Mouse (Mus musculus) midbrain, embryonic 11.5 days (tissue): ENCODE results near the gene Rpl22. TPM values are rescaled to one million over a fixed set of nuclear protein-coding genes. Genes with fewer than 3 reads are reported as not detected.

Experiments used
- ATAC-seq: fragments of 200-750 bp; cut with Nextera tagmentation; 2 replicates; pipeline ENCODE4 v1.8.0; 2017; ENCODE audit warnings: moderate TSS enrichment, moderate library complexity; ENCODE audit not compliant: low FRiP score
- DNase-seq: peaks from one replicate; pipeline ENCODE4 v3.0.0; 2015; ENCODE audit warnings: low spot score; ENCODE audit errors: missing footprints
- H3K27ac ChIP-seq: fragments of 300-500 bp; sonication (generic); 2 replicates; pipeline ENCODE4 v1.5.1; 2014; ENCODE audit warnings: low read depth, low read length
- H3K27me3 ChIP-seq: fragments of 300-500 bp; sonication (generic); 2 replicates; pipeline ENCODE4 v1.6.1; 2014; ENCODE audit warnings: mild to moderate bottlenecking, low read length, moderate library complexity, mixed read lengths; ENCODE audit not compliant: control insufficient read depth, insufficient read depth
- H3K36me3 ChIP-seq: fragments of 300-500 bp; sonication (generic); 2 replicates; pipeline ENCODE4 v1.6.1; 2014; ENCODE audit warnings: mild to moderate bottlenecking, low read length, moderate library complexity, mixed read lengths; ENCODE audit not compliant: control insufficient read depth, insufficient read depth
- H3K4me1 ChIP-seq: fragments of 300-500 bp; sonication (generic); 2 replicates; pipeline ENCODE4 v1.6.1; 2014; ENCODE audit warnings: low read length; ENCODE audit not compliant: control insufficient read depth, insufficient read depth
- H3K4me2 ChIP-seq: fragments of 300-500 bp; sonication (generic); 2 replicates; pipeline ENCODE4 v1.6.1; 2014; ENCODE audit warnings: mild to moderate bottlenecking, moderate library complexity
- H3K4me3 ChIP-seq: fragments of 300-500 bp; sonication (generic); 2 replicates; pipeline ENCODE4 v1.5.1; 2014; ENCODE audit warnings: low read depth, low read length
- H3K9ac ChIP-seq: fragments of 300-500 bp; sonication (generic); 2 replicates; pipeline ENCODE4 v1.6.1; 2014; ENCODE audit warnings: low read length
- H3K9me3 ChIP-seq: fragments of 300-500 bp; sonication (generic); 2 replicates; pipeline ENCODE4 v1.6.1; 2016; ENCODE audit warnings: low read length; ENCODE audit not compliant: control insufficient read depth
- WGBS: fragments of 180-500 bp; shearing (Covaris S2); extraction: QIAGEN DNeasy Blood & Tissue Kit; methylation state at CpG from one replicate; pipeline ENCODE4 v1.1.7; 2014; 5-methylcytosine and 5-hydroxymethylcytosine counted together
- polyA plus RNA-seq: library from polyadenylated mRNA; unstranded; fragments of >200 nt; fragmentation: Nextera tagmentation; extraction: Ambion mirVana; gene quantifications from 2 replicates; pipeline ENCODE4 v1.2.1, GENCODE M21; 2014

The Rpl22 gene
- polyA plus RNA-seq, 1 experiment from 2014 or later, result 357 TPM

- Histone ChIP-seq H3K4me3 (no peak overlapping the region), H3K9me3 (no peaks in the 10 kb centered on the region), H3K27ac (peak overlapping the region; percentile 35; the same call in 1 of the 2 replicates), H3K4me1 (peaks cover 62% of the 10 kb centered on the region), H3K36me3 (no peaks in the 10 kb centered on the region), H3K9ac (peak overlapping the region; percentile 10; the same call in 1 of the 2 replicates), H3K4me2 (no peak overlapping the region), H3K27me3 (peaks cover 49% of the 10 kb centered on the region)
- WGBS, result 57% methylated on average over 10 of the region's 10 CpGs
- DNase-seq, result peak; percentile 90
- no peak for ATAC-seq
These were observed 31.2 kb upstream of the Rpl22 start for GRCm38 (mm10) chr4:152294188-152294929.

DNA sequence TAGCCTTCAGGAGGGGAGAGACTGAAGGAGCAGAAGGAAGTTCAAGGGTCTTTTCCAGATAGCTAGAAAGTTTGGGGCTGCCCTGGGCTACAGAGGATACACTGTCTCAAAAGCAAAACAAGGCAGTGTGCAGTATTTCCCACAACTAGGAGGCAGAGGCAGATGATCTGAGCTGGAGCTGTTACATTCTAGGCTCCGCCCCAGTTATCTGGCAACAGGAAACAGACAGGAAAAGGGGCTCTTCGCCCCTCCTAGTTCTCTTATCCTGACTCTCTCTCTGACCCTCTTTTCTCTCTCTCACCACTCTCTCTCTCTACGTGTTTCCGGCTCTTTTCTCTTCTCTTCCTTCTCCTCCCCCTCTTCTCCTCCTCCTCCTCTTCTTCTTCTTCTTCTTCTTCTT, 29.6 kb upstream of the Rpl22 start:
- H3K9me3 ChIP-seq, result no peaks in the 10 kb centered on the region
- 47% methylated on average over 4 of the region's 4 CpGs for WGBS
- DNase-seq (no peak), ATAC-seq (no peak)
- H3K4me2 ChIP-seq, result no peak overlapping the region
- peaks cover 35% of the 10 kb centered on the region for H3K27me3 ChIP-seq
- H3K27ac ChIP-seq, result no peak overlapping the region
- H3K36me3 ChIP-seq, result no peaks in the 10 kb centered on the region
- peaks cover 48% of the 10 kb centered on the region for H3K4me1 ChIP-seq
- H3K9ac ChIP-seq, result no peak overlapping the region
- H3K4me3 ChIP-seq, result no peak overlapping the region

DNA sequence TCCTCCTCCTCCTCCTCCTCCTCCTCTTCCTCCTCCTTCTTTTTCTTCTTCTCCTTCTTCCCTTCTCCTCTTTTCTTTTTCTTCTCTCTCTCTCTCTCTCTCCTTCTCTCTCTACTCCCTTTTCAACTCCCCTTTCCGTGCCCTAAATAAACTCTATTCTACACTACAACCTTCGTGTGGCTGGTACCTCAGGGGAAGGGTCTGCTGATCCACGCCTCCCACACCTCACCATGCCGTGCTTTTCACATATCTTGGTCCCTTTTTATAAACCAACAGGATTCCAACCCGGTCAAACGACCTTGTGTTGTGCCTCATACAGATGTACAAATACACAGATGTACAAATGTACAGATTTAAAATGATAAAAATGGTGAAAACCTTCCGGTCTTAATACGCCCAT, 29.2 kb upstream of the Rpl22 start:
- Histone ChIP-seq H3K27ac (no peak overlapping the region), H3K9ac (peak overlapping the region; percentile 44), H3K4me3 (peak overlapping the region; percentile 94), H3K9me3 (no peaks in the 10 kb centered on the region), H3K4me1 (peaks cover 44% of the 10 kb centered on the region), H3K4me2 (peak overlapping the region; percentile 68), H3K36me3 (no peaks in the 10 kb centered on the region), H3K27me3 (peaks cover 31% of the 10 kb centered on the region)
- WGBS, result 18% methylated on average over 8 of the region's 8 CpGs
- DNase-seq (no peak), ATAC-seq (no peak)

GRCm38 (mm10) chr4:152296874-152297861, 28.4 kb upstream of the Rpl22 start, which contains the start of gene Icmt:
TSS of gene Icmt (plus strand) at chr4:152297227.
- H3K27me3 ChIP-seq, result peaks cover 24% of the 10 kb centered on the region

GRCm38 (mm10) chr4:152298836-152299235, 26.7 kb upstream of the Rpl22 start:
- no peak overlapping the region for H3K4me3 ChIP-seq
- H3K9ac ChIP-seq, result no peak overlapping the region
- H3K36me3 ChIP-seq, result no peaks in the 10 kb centered on the region
- H3K4me2 ChIP-seq, result no peak overlapping the region
- WGBS, result 82% methylated on average over 14 of the region's 14 CpGs
- ATAC-seq (no peak), DNase-seq (no peak)
- peaks cover 19% of the 10 kb centered on the region for H3K4me1 ChIP-seq
- no peaks in the 10 kb centered on the region for H3K9me3 ChIP-seq
- H3K27me3 ChIP-seq, result peaks cover 12% of the 10 kb centered on the region
- H3K27ac ChIP-seq, result no peak overlapping the region

More at GRCm38 (mm10) chr4:152296874-152297861, 28.4 kb upstream of the Rpl22 start, which contains the start of gene Icmt:
- ATAC-seq, result peak; percentile 95
- Histone ChIP-seq H3K9me3 (no peaks in the 10 kb centered on the region), H3K4me2 (peak within 1 kb of the TSS; percentile 99), H3K9ac (peak within 1 kb of the TSS; percentile 96), H3K27ac (no peak within 1 kb of the TSS), H3K36me3 (no peaks in the 10 kb centered on the region), H3K4me1 (peaks cover 36% of the 10 kb centered on the region), H3K4me3 (peak within 1 kb of the TSS; percentile 94)
- WGBS, result under 1% methylated on average over 117 of the region's 119 CpGs
- peak; percentile 100 for DNase-seq

DNA sequence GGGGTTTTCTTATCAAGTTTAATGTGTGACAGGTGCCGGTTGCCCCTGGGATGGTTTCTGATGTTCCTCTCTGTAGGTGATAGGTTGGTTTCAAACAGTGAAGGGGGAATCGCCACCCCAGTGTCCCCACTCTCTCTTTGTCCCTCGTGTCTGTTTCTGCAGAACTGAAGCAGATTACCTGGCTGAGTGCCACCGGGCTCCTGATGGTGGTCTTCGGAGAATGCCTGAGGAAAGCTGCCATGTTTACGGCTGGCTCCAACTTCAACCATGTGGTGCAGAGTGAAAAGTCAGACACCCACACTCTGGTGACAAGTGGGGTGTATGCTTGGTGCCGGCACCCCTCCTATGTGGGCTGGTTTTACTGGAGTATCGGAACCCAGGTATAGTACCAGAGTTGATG, 25.2 kb upstream of the Rpl22 start:
- Histone ChIP-seq H3K4me2 (no peak overlapping the region), H3K4me1 (peaks cover 12% of the 10 kb centered on the region), H3K4me3 (no peak overlapping the region), H3K9ac (no peak overlapping the region), H3K27me3 (peaks cover 3% of the 10 kb centered on the region), H3K27ac (no peak overlapping the region), H3K36me3 (peaks cover 5% of the 10 kb centered on the region; the same call in 1 of the 2 replicates), H3K9me3 (no peaks in the 10 kb centered on the region)
- DNase-seq (no peak), ATAC-seq (no peak)
- 92% methylated on average over 8 of the region's 8 CpGs for WGBS

- DNase-seq, result no peak
- Histone ChIP-seq H3K27me3 (no peaks in the 10 kb centered on the region), H3K9me3 (no peaks in the 10 kb centered on the region), H3K27ac (no peak overlapping the region), H3K4me2 (no peak overlapping the region), H3K9ac (no peak overlapping the region), H3K4me1 (peaks cover 9% of the 10 kb centered on the region), H3K4me3 (no peak overlapping the region), H3K36me3 (peaks cover 5% of the 10 kb centered on the region; the same call in 1 of the 2 replicates)
- WGBS, result 64% methylated on average over 11 of the region's 11 CpGs
- ATAC-seq, result no peak
These were observed 23.5 kb upstream of the Rpl22 start for GRCm38 (mm10) chr4:152302012-152302411.

- H3K9ac ChIP-seq, result no peak overlapping the region
- no peak for DNase-seq
- H3K27ac ChIP-seq, result no peak overlapping the region
- peaks cover 4% of the 10 kb centered on the region for H3K4me1 ChIP-seq
- no peaks in the 10 kb centered on the region for H3K27me3 ChIP-seq
- peaks cover 5% of the 10 kb centered on the region; the same call in 1 of the 2 replicates for H3K36me3 ChIP-seq
- ATAC-seq, result no peak
- no peak overlapping the region for H3K4me3 ChIP-seq
- 93% methylated on average over 10 of the region's 10 CpGs for WGBS
- no peak overlapping the region for H3K4me2 ChIP-seq
- no peaks in the 10 kb centered on the region for H3K9me3 ChIP-seq
These were observed 22.4 kb upstream of the Rpl22 start for GRCm38 (mm10) chr4:152303172-152303571.
